Mouse (Mus musculus): Measurements from ENCODE around the gene Camk1. TPM values are rescaled to one million over a fixed set of nuclear protein-coding genes. Genes with fewer than 3 reads are reported as not detected.
A peak's percentile ranks its signal among the peaks of the same experiment; 100 is the strongest.

Camk1 gene
- polyA plus RNA-seq, 1 experiment = 2.4 TPM

DNA sequence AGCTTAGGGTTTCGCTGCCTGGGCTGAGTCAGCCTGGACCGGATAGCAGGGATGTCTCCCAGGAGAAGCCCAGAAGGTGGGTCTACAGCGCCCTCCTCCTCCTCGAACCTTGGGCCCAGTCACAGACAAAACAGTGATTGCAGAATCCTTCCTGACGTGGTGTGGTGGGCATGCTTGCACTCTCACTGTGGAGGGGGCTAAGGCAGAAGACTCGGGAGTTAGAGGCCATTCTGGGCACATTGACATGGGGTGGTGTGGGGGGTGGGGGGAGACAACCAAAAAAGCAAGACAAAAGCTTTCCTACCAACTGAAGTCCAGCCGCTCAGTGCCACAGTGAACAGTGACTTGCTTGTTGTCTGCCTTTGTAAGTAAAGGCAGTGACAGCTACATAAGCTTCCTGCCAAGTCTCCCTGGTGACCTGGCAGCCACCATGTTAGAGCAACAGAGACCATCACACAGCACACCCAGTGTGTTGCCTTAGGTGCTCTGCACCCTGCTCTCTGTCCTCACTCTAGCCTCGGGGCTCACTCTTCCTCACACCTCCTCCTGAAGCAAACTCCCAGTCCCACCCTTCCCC lies 40.7 kb upstream of the Camk1 start:
- Histone ChIP-seq H3K4me1 (ENCODE audit: control insufficient read depth, insufficient read depth, low read length) (no peaks in the 10 kb centered on the region), H3K4me3 (ENCODE audit: control insufficient read depth, low read depth, low read length) (no peak overlapping the region), H3K36me3 (ENCODE audit: control insufficient read depth, insufficient read depth, low read length) (peaks cover 4% of the 10 kb centered on the region), H3K27ac (ENCODE audit: control insufficient read depth, insufficient read depth, low read depth, low read length) (no peak overlapping the region), H3K27me3 (ENCODE audit: control insufficient read depth, insufficient read depth, low read length) (no peaks in the 10 kb centered on the region)
- TF ChIP-seq POLR2A (IDR thresholded peaks at IDR 0.05; ENCODE audit: control insufficient read depth, low read depth, low read length) (no peak), CTCF (IDR thresholded peaks at IDR 0.05; ENCODE audit: control insufficient read depth, insufficient read depth, insufficient replicate concordance, low read depth, low read length) (no peak)

DNA sequence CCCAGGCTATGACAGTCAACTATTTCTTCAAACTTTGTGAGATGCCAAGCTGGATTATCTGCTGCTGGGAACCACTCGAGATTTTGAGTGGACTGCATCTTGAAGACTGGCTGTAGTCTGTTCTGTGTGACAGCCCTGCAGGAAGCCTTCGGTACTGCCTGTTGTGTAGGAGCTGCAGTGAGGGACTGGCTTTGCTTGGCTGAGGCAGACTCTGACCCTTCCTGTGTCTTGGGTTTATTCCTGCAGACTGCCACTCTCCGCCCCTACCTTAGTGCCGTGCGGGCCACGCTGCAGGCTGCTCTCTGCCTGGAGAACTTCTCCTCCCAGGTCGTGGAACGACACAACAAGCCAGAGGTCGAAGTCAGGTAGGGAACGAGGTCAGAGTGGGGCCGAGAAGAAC lies 36.7 kb upstream of the Camk1 start:
- H3K27me3 ChIP-seq (ENCODE audit: control insufficient read depth, insufficient read depth, low read length) = no peaks in the 10 kb centered on the region
- H3K27ac ChIP-seq (ENCODE audit: control insufficient read depth, insufficient read depth, low read depth, low read length) = no peak overlapping the region
- peaks cover 7% of the 10 kb centered on the region for H3K4me1 ChIP-seq (ENCODE audit: control insufficient read depth, insufficient read depth, low read length)
- H3K36me3 ChIP-seq (ENCODE audit: control insufficient read depth, insufficient read depth, low read length) = peaks cover 2% of the 10 kb centered on the region
- TF ChIP-seq CTCF (IDR thresholded peaks at IDR 0.05; ENCODE audit: control insufficient read depth, insufficient read depth, insufficient replicate concordance, low read depth, low read length) (no peak), POLR2A (IDR thresholded peaks at IDR 0.05; ENCODE audit: control insufficient read depth, low read depth, low read length) (no peak)
- H3K4me3 ChIP-seq (ENCODE audit: control insufficient read depth, low read depth, low read length) = no peak overlapping the region

DNA sequence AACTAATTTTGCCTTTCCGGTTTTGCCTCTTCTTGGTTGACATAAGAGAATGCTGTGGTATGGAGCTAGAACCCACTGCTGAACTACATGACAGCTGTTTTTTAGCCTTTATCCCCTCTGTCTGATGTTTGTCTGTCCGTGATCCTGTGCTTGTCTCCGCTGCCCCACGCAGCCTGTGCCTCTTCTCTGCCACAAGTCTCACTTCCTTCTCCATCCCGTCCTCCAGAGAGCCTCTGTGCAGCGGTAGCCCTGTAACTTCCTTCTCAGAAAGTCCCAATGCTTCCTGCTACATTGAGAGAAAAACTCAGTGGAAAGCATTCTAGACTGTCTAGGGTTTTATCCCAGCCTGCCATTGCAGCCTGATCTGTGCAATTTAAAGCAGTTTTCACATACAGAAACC lies 35.5 kb upstream of the Camk1 start:
- no peak overlapping the region for H3K27ac ChIP-seq (ENCODE audit: control insufficient read depth, insufficient read depth, low read depth, low read length)
- H3K36me3 ChIP-seq (ENCODE audit: control insufficient read depth, insufficient read depth, low read length) = peaks cover 2% of the 10 kb centered on the region
- H3K4me3 ChIP-seq (ENCODE audit: control insufficient read depth, low read depth, low read length) = no peak overlapping the region
- no peaks in the 10 kb centered on the region for H3K27me3 ChIP-seq (ENCODE audit: control insufficient read depth, insufficient read depth, low read length)
- peaks cover 7% of the 10 kb centered on the region for H3K4me1 ChIP-seq (ENCODE audit: control insufficient read depth, insufficient read depth, low read length)
- TF ChIP-seq POLR2A (IDR thresholded peaks at IDR 0.05; ENCODE audit: control insufficient read depth, low read depth, low read length) (no peak), CTCF (IDR thresholded peaks at IDR 0.05; ENCODE audit: control insufficient read depth, insufficient read depth, insufficient replicate concordance, low read depth, low read length) (no peak)

DNA sequence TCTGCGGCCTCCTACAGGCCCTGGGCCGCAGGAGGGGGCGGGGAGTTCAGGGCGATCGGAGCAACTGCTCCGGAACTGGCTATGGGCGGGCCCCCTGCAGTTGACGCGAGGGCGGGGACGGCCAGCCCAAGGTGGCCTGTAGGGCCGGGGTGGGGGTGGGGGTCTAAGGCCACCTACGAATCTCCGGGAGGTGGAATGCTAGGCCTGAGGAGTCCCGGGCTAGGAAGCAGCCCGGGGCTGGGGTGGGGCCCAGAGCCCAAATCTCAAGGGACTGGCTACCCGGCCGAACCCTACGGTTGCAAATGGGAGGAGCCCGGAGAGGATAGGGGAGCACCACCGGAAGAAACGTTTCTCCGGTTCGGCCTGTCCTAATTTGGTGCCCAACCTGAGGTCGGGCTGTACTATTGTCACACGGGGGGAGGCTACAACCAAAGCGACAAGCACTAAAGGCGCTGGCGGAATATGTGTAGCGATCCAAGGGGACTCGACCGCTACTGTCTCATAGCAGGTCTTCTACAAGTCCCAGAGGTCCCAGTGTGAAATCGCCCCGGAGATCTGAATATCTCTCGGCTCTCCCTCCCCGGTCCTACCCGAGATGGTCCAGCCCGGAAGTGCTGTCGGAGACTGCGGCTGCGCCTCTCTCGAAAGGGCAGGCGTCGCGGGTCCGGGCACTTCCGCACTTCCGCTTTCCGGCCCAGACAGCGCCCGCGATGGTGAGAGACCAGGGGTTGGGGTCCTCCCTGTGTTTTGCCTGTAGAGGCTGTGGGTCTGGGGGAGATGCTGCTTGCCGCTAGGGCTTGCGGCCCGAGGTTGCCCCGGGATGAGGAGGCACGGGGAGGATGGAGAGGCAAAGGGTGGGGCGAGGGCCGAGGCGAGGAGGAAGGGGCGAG lies 34.0 kb upstream of the Camk1 start, which contains the start of the genes Tada3 and Arpc4:
TSS of gene Tada3 (minus strand) at position 388 of the 890 bp plus-strand sequence.
TSS of gene Arpc4 (plus strand) at position 620 of the 890 bp plus-strand sequence.
- Histone ChIP-seq H3K4me3 (ENCODE audit: control insufficient read depth, low read depth, low read length) (peak within 1 kb of the TSS; percentile 89), H3K27ac (ENCODE audit: control insufficient read depth, insufficient read depth, low read depth, low read length) (peak within 1 kb of the TSS; percentile 99), H3K27me3 (ENCODE audit: control insufficient read depth, insufficient read depth, low read length) (no peaks in the 10 kb centered on the region), H3K36me3 (ENCODE audit: control insufficient read depth, insufficient read depth, low read length) (peaks cover 7% of the 10 kb centered on the region), H3K4me1 (ENCODE audit: control insufficient read depth, insufficient read depth, low read length) (peaks cover 7% of the 10 kb centered on the region)
- no peak for TF ChIP-seq CTCF (IDR thresholded peaks at IDR 0.05; ENCODE audit: control insufficient read depth, insufficient read depth, insufficient replicate concordance, low read depth, low read length)
- peak; percentile 60 for TF ChIP-seq POLR2A (IDR thresholded peaks at IDR 0.05; ENCODE audit: control insufficient read depth, low read depth, low read length)

DNA sequence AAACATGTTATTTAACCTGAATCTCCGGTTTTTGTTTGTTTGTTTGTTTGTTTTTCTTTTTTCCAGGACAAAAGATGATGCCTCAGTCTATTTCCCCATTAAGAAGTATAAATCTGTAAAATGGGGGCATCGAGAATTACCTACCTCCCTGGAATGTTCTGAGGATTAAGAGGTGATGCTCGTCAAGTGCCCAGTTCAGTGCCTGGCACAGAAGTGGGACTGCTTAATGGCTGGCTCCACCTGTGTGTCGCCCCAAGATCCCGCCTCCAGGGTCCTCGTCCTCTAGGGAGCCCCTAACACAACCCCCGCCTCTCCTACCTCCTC lies 33.4 kb upstream of the Camk1 start:
- H3K27me3 ChIP-seq (ENCODE audit: control insufficient read depth, insufficient read depth, low read length) = no peaks in the 10 kb centered on the region
- H3K36me3 ChIP-seq (ENCODE audit: control insufficient read depth, insufficient read depth, low read length) = peaks cover 9% of the 10 kb centered on the region
- H3K4me3 ChIP-seq (ENCODE audit: control insufficient read depth, low read depth, low read length) = peak overlapping the region; percentile 89
- TF ChIP-seq CTCF (IDR thresholded peaks at IDR 0.05; ENCODE audit: control insufficient read depth, insufficient read depth, insufficient replicate concordance, low read depth, low read length) (no peak), POLR2A (IDR thresholded peaks at IDR 0.05; ENCODE audit: control insufficient read depth, low read depth, low read length) (no peak)
- H3K27ac ChIP-seq (ENCODE audit: control insufficient read depth, insufficient read depth, low read depth, low read length) = peak overlapping the region; percentile 99
- peaks cover 7% of the 10 kb centered on the region for H3K4me1 ChIP-seq (ENCODE audit: control insufficient read depth, insufficient read depth, low read length)

DNA sequence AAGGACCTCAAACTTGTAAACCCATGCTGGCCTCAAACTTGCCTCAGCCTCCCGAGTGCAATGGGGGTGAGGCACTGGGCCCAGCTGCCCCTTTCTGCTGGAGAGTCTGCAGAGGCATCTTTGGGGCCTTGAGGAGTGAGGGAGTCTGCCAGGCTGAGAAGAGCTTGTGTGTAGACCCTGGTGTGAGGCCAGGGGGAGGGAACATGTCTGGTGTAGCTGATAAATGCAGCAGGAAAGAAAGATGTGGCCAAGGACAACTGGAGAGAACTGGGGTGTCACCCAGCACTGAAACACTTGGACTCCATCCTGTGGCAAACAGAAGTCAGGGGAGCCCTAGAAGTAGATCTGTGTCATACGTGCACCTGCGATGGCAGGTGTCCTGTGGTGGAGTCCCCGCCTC lies 29.7 kb upstream of the Camk1 start:
- H3K4me3 ChIP-seq (ENCODE audit: control insufficient read depth, low read depth, low read length) = no peak overlapping the region
- TF ChIP-seq CTCF (IDR thresholded peaks at IDR 0.05; ENCODE audit: control insufficient read depth, insufficient read depth, insufficient replicate concordance, low read depth, low read length) = no peak
- TF ChIP-seq POLR2A (IDR thresholded peaks at IDR 0.05; ENCODE audit: control insufficient read depth, low read depth, low read length) = no peak
- peaks cover 9% of the 10 kb centered on the region for H3K36me3 ChIP-seq (ENCODE audit: control insufficient read depth, insufficient read depth, low read length)
- H3K27me3 ChIP-seq (ENCODE audit: control insufficient read depth, insufficient read depth, low read length) = no peaks in the 10 kb centered on the region
- no peak overlapping the region for H3K27ac ChIP-seq (ENCODE audit: control insufficient read depth, insufficient read depth, low read depth, low read length)
- peaks cover 2% of the 10 kb centered on the region for H3K4me1 ChIP-seq (ENCODE audit: control insufficient read depth, insufficient read depth, low read length)

DNA sequence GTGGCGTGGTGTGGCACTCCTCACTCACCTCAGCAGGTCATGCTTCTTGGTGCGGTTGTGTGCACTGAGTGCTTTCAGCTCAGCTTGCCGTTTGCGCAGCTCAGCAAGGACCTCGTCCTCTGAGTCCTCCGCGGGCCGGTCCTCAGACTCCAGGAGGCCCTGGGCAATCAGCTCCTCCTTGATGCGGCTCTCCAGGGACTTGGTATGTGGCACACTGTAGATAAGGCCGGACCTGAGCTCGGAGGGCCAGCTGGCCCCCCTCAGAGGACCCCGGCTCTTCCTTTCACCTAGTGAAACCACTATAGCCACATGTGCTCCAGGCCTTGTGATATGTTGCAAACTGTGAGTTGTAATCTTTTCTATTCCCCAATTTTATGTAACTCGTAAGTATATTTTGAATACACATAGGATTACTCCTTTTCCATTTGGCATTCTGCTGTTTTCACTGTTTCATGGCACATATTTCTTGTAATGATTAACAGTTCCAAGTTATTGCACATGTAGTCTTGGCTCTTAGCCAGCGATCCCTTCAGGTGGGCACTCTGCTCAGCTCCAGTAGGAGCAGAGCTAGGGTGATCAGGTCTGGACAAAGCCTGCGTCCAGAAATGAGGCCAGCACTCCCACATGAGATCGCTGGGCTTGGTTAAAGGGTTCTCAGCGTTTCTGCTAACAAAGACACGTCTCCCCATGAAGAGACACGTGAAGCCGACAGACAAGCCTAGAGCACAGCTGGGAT lies 26.6 kb upstream of the Camk1 start:
- H3K36me3 ChIP-seq (ENCODE audit: control insufficient read depth, insufficient read depth, low read length) = peaks cover 11% of the 10 kb centered on the region
- H3K27ac ChIP-seq (ENCODE audit: control insufficient read depth, insufficient read depth, low read depth, low read length) = no peak overlapping the region
- no peaks in the 10 kb centered on the region for H3K4me1 ChIP-seq (ENCODE audit: control insufficient read depth, insufficient read depth, low read length)
- TF ChIP-seq POLR2A (IDR thresholded peaks at IDR 0.05; ENCODE audit: control insufficient read depth, low read depth, low read length) (no peak), CTCF (IDR thresholded peaks at IDR 0.05; ENCODE audit: control insufficient read depth, insufficient read depth, insufficient replicate concordance, low read depth, low read length) (no peak)
- H3K4me3 ChIP-seq (ENCODE audit: control insufficient read depth, low read depth, low read length) = no peak overlapping the region
- H3K27me3 ChIP-seq (ENCODE audit: control insufficient read depth, insufficient read depth, low read length) = no peaks in the 10 kb centered on the region

Measured in testis, adult 2 months (tissue).